Mouse (Mus musculus) intestine, embryonic 15.5 days (tissue): Measurements from ENCODE around the gene Dysf. TPM values are rescaled to one million over a fixed set of nuclear protein-coding genes. Genes with fewer than 3 reads are reported as not detected.

Source experiments
- ATAC-seq: fragments of 200-750 bp; cut with Nextera tagmentation; 2 replicates; pipeline ENCODE4 v1.8.0; 2017; ENCODE audit warnings: moderate TSS enrichment, moderate library complexity
- H3K27ac ChIP-seq: fragments of 300-500 bp; sonication (generic); 2 replicates; pipeline ENCODE4 v1.5.1; 2015; ENCODE audit warnings: mild to moderate bottlenecking, inconsistent platforms
- H3K27me3 ChIP-seq: fragments of 300-500 bp; sonication (generic); replicated peaks from 2 replicates; pipeline ENCODE4 v1.6.1; 2015; ENCODE audit warnings: inconsistent platforms
- H3K36me3 ChIP-seq: fragments of 300-500 bp; sonication (generic); 2 replicates; pipeline ENCODE4 v1.6.1; 2015; ENCODE audit warnings: inconsistent platforms
- H3K4me1 ChIP-seq: fragments of 300-500 bp; sonication (generic); replicated peaks from 2 replicates; pipeline ENCODE4 v1.6.1; 2015; ENCODE audit warnings: inconsistent platforms
- H3K4me2 ChIP-seq: fragments of 300-500 bp; sonication (generic); replicated peaks from 2 replicates; pipeline ENCODE4 v1.6.1; 2015; ENCODE audit warnings: mild to moderate bottlenecking, inconsistent platforms
- H3K4me3 ChIP-seq: fragments of 300-500 bp; sonication (generic); replicated peaks from 2 replicates; pipeline ENCODE4 v1.5.1; 2015; ENCODE audit warnings: inconsistent platforms
- H3K9ac ChIP-seq: fragments of 300-500 bp; sonication (generic); 2 replicates; pipeline ENCODE4 v1.6.1; 2015; ENCODE audit warnings: inconsistent platforms
- H3K9me3 ChIP-seq: fragments of 300-500 bp; sonication (generic); 2 replicates; pipeline ENCODE4 v1.6.1; 2016; ENCODE audit warnings: inconsistent platforms
- WGBS: fragments of 180-500 bp; shearing (Covaris S2); methylation state at CpG from one replicate; pipeline ENCODE4 v1.1.7; 2015; 5-methylcytosine and 5-hydroxymethylcytosine counted together
- polyA plus RNA-seq: library from polyadenylated mRNA; unstranded; fragments of >200 nt; fragmentation: Nextera tagmentation; extraction: Ambion mirVana; gene quantifications from 2 replicates; pipeline ENCODE4 v1.2.1, GENCODE M21; 2015

Dysf gene
- polyA plus RNA-seq, 1 experiment from 2014 or later = 7.0 TPM

DNA sequence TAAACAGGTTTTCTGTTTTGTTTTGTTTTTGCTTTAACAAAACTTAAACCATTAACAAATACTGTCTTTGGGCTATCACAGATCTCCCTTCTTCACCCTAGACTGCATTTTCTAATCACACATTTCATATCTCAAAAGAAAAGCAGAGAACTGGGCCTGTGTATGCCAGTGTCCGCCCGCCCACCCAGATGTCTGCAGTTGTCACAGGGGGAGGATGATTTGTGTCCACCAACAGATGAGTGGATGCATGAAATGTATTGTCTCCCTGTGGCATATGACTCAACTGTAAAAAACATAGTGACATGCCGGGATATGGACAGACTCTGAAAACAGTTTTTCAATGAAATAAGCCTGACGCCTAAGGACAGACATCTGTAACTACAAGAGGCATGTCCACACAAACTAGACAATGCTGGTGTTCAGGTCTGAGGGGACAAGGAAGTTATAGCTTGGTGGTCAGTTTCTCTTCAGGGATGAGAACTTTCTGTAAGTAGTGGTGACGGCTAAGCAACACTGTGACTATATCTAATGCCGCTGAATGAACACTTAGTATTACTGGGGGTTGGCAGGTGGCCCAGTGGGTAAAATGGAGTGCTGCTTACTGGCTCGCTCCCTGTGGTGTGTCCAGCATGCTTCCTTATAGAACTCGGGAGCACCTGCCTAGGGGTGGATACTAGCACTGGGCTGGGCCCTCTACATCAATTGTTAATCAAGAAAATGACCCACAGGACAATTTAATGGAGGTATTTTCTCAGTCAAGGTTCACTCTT lies 193.5 kb downstream of the Dysf start:
- no peaks in the 10 kb centered on the region for H3K4me1 ChIP-seq
- no peaks in the 10 kb centered on the region for H3K36me3 ChIP-seq
- ATAC-seq = no peak
- H3K27me3 ChIP-seq = no peaks in the 10 kb centered on the region
- 88% methylated on average over 8 of the region's 8 CpGs for WGBS
- H3K27ac ChIP-seq = no peak overlapping the region
- H3K9me3 ChIP-seq = no peaks in the 10 kb centered on the region
- H3K9ac ChIP-seq = no peak overlapping the region
- H3K4me3 ChIP-seq = no peak overlapping the region
- H3K4me2 ChIP-seq = no peak overlapping the region

DNA sequence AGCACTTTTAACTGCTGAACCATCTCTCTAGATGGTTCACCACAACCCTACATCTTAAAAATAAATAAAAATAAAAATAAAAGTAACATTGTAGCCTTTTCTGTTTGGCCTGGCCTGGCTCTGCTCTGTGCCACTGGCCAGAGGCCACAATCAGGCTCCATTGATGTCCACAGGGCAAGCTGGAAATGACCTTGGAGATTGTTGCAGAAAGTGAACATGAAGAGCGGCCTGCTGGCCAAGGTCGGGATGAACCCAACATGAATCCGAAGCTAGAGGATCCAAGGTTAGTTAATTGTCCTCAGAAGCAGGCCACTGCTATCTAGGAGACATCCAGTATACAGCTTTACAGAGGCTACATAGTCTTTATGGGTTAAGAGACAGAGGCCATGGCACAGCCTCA lies 197.2 kb downstream of the Dysf start:
- 95% methylated on average over 3 of the region's 3 CpGs for WGBS
- Histone ChIP-seq H3K4me1 (no peaks in the 10 kb centered on the region), H3K9ac (no peak overlapping the region), H3K4me2 (no peak overlapping the region), H3K9me3 (no peaks in the 10 kb centered on the region), H3K4me3 (no peak overlapping the region), H3K27ac (no peak overlapping the region), H3K27me3 (no peaks in the 10 kb centered on the region), H3K36me3 (no peaks in the 10 kb centered on the region)
- ATAC-seq = no peak

DNA sequence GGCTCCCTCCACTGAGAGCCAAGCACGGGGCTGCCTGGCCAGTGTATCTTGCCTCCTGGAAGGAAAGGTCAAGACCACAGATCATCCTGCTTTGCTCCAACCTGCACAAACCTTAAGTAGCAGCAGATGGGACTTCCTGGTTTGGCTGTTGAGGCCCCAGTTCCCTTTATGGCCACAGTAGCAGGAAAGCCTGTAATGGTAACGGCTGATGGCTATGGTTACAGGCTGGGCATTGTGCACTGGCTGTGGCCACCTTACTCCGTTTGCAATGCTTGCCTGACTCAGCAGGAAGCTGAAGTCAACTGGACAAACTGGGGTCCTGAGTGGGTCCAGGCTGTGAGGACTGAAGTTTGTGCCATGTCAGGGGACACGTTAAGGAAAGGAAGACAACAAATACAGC lies 200.2 kb downstream of the Dysf start:
- WGBS = 72% methylated on average over 4 of the region's 4 CpGs
- H3K9ac ChIP-seq = no peak overlapping the region
- no peaks in the 10 kb centered on the region for H3K27me3 ChIP-seq
- H3K27ac ChIP-seq = no peak overlapping the region
- no peaks in the 10 kb centered on the region for H3K36me3 ChIP-seq
- H3K4me3 ChIP-seq = no peak overlapping the region
- no peak for ATAC-seq
- H3K4me2 ChIP-seq = no peak overlapping the region
- H3K9me3 ChIP-seq = no peaks in the 10 kb centered on the region
- H3K4me1 ChIP-seq = no peaks in the 10 kb centered on the region

DNA sequence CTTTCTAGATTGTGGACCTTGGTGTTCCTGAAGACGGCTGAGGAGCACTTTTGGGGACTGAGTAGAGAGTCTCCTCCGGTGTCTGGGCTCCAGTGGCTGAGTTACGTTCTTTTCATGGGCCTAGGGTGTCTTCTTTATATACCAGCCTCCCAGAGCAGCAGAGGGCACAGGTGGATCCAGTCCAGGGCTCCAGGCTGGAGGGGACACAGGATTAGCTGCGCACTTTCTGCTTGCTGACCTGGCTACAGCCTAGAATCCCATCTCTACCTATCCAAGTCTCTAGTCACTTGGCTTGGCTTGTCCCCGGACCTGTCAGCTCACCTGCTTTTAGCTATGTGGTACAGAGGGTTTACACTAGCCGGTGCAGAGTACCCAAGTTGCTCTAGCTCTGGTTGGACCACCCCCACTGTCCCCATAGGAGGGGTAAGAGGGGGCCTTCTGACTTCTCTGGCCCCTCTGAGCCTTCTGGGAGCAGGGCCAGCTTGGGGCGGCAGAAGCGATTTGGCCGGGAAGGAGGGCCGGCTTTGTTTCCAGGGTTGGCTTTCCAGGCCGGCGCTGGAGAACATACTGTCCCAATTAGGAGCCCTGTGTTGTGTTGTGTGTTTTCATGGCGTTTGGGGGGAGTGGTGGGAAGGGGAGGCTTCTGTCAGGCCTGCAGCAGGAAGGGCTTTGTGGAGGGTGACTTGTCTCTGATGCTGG lies 201.5 kb downstream of the Dysf start:
- 83% methylated on average over 13 of the region's 13 CpGs for WGBS
- H3K36me3 ChIP-seq = no peaks in the 10 kb centered on the region
- no peak overlapping the region for H3K27ac ChIP-seq
- no peaks in the 10 kb centered on the region for H3K9me3 ChIP-seq
- no peak for ATAC-seq
- H3K4me1 ChIP-seq = no peaks in the 10 kb centered on the region
- no peak overlapping the region for H3K4me3 ChIP-seq
- H3K9ac ChIP-seq = no peak overlapping the region
- no peak overlapping the region for H3K4me2 ChIP-seq
- no peaks in the 10 kb centered on the region for H3K27me3 ChIP-seq

DNA sequence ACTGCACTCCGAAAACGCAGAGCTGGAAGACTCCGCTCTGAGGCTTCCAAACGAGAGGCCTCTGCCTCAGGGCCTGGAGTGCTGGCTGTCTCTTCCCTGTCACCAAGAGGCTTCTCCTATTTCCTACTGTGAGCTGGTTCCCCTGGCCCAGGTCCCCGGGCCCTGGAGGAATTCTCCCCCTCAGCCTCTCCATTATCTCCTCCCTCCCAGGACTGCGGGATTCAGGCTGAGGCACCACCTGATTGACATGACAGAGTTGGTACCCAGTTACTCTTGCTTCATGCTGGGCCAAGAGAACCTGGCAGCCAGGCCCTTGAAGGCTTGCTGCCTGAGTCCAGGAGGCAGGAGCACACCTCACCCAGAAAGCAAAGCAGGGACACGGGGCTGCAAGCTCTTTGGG lies 203.1 kb downstream of the Dysf start:
- no peaks in the 10 kb centered on the region for H3K36me3 ChIP-seq
- no peak overlapping the region for H3K27ac ChIP-seq
- H3K9ac ChIP-seq = no peak overlapping the region
- ATAC-seq = no peak
- no peaks in the 10 kb centered on the region for H3K27me3 ChIP-seq
- H3K4me3 ChIP-seq = no peak overlapping the region
- 63% methylated on average over 7 of the region's 7 CpGs for WGBS
- H3K4me1 ChIP-seq = no peaks in the 10 kb centered on the region
- no peaks in the 10 kb centered on the region for H3K9me3 ChIP-seq
- H3K4me2 ChIP-seq = no peak overlapping the region

DNA sequence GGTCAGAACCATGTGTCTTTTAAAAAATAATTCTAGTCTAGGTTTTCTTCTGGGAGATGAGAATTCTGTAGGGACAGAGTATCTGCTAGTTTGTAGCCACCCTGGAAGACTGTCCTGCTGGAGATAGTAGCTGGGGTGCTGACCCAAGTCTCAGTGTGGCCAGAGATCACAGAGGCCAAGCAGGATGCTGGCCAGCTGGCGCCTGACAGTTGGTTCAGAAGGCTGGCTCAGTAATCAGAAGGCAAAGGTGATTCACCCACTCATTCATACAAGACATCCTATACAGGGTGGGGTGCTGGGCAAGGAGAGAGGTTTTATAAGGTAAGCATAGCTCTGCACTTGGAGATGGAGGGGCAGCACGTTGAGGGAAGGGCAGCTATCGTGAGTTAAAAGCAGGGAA lies 204.7 kb downstream of the Dysf start:
- Histone ChIP-seq H3K36me3 (no peaks in the 10 kb centered on the region), H3K4me2 (no peak overlapping the region), H3K4me3 (no peak overlapping the region), H3K4me1 (no peaks in the 10 kb centered on the region), H3K27ac (no peak overlapping the region), H3K9me3 (no peaks in the 10 kb centered on the region), H3K27me3 (no peaks in the 10 kb centered on the region), H3K9ac (no peak overlapping the region)
- WGBS = 52% methylated on average over 3 of the region's 3 CpGs
- ATAC-seq = no peak

DNA sequence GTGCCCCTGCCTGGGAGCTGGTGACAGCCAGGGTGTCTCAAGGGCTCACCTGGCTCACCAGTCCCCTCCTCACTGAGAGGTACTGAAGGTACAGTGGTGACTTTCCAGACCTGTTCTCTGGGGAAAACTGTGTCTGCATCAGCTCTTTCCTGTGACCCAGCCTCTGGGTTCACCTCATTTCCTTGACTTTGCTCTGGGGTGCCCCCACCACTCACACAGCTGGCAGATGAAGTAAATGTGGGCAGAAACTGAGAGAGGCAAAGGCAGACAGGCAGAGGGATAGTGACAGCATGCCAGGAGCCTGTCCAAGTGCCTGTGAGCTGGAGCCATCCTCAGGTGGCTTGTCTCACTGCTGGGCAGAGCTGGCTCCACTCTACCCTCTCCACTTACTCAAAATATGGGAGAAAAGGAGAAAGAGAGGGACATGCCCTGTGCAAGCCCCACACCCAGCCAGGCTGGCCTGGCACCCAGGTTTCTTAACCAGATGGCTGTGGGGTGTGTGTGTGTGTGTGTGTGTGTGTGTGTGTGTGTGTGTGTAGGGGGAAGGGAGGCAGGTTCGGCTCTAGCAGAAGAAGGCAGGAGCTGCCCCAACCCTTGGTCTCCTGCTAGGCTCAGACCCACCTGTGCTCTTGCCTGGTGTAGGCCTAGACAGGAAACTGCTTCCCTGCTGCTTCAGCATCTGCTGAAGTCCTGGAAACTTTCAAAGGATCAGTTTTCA lies 209.0 kb downstream of the Dysf start:
- Histone ChIP-seq H3K4me3 (no peak overlapping the region), H3K27me3 (no peaks in the 10 kb centered on the region), H3K27ac (no peak overlapping the region), H3K9me3 (no peaks in the 10 kb centered on the region), H3K36me3 (no peaks in the 10 kb centered on the region), H3K4me2 (no peak overlapping the region), H3K9ac (no peak overlapping the region), H3K4me1 (no peaks in the 10 kb centered on the region)
- ATAC-seq = no peak
- WGBS = 50% methylated on average over 1 of the region's 1 CpGs

DNA sequence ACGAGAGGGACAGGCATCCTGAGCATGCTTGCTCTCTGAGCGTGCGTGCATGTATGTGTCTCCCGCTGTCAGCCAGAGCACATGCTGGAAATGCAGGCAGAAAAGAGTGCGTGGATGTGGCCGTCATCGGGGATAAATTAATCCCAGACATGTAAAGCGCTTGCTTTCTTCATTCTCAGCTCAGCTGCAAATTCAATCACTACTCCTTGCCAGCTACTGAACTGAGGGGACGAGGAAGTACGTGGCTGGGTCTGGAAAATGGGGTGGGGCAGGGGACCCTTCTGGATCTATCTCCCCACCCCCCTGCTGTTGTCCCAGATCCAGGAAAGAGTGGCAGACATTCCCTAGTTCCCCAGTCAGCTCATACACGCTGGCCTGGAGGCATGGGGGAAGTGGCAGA lies 210.7 kb downstream of the Dysf start:
- Histone ChIP-seq H3K27ac (no peak overlapping the region), H3K4me3 (no peak overlapping the region), H3K36me3 (no peaks in the 10 kb centered on the region), H3K4me1 (no peaks in the 10 kb centered on the region), H3K27me3 (no peaks in the 10 kb centered on the region), H3K9me3 (no peaks in the 10 kb centered on the region), H3K9ac (no peak overlapping the region), H3K4me2 (no peak overlapping the region)
- WGBS = 78% methylated on average over 11 of the region's 11 CpGs
- ATAC-seq = no peak

DNA sequence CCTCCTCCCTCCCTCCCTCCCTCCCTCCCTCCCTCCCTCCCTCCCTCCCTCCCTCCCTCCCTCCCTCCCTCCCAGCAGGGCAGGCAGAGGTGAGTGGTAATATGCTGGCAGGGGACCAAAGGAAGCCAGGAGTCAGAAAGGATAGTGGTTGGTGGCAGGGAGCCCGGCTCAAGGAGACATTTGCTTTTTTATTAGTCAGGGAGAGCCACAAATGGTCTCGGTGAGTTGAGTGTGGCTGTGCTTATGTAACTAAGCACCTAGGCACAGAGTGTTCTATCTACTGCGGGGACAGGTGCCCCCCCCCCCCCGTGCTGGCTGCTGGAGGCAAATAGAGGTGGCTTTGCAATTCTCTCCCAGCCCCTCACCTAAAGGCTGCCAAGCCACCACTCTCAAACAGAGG lies 216.5 kb downstream of the Dysf start:
- Histone ChIP-seq H3K4me2 (no peak overlapping the region), H3K36me3 (no peaks in the 10 kb centered on the region), H3K9ac (no peak overlapping the region), H3K4me3 (no peak overlapping the region), H3K27me3 (no peaks in the 10 kb centered on the region), H3K27ac (no peak overlapping the region), H3K9me3 (no peaks in the 10 kb centered on the region), H3K4me1 (no peaks in the 10 kb centered on the region)
- no peak for ATAC-seq
- WGBS = 43% methylated on average over 4 of the region's 4 CpGs

DNA sequence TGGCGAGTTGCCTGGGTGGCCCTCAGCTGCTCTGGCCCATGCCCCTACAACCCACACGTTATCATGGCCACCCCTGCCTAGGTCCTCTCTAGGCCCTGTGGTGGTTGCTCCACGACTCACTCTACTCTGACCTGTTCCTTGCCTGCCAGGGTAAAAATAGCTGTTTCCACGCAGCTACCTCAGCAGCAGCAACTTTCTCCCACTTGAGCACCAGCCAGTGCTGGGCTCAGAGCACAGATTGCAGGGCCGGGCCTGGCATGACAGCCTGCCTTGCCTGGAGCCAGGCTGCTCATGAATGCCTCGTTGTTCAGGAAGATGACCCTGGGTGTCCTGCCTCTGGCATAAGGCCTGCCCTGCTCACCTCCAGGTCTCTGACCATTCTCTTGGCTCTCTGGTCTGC lies 217.2 kb downstream of the Dysf start:
- H3K4me3 ChIP-seq = no peak overlapping the region
- H3K4me1 ChIP-seq = no peaks in the 10 kb centered on the region
- H3K27ac ChIP-seq = no peak overlapping the region
- no peaks in the 10 kb centered on the region for H3K27me3 ChIP-seq
- no peaks in the 10 kb centered on the region for H3K9me3 ChIP-seq
- 73% methylated on average over 6 of the region's 6 CpGs for WGBS
- H3K36me3 ChIP-seq = no peaks in the 10 kb centered on the region
- no peak for ATAC-seq
- no peak overlapping the region for H3K9ac ChIP-seq
- no peak overlapping the region for H3K4me2 ChIP-seq

DNA sequence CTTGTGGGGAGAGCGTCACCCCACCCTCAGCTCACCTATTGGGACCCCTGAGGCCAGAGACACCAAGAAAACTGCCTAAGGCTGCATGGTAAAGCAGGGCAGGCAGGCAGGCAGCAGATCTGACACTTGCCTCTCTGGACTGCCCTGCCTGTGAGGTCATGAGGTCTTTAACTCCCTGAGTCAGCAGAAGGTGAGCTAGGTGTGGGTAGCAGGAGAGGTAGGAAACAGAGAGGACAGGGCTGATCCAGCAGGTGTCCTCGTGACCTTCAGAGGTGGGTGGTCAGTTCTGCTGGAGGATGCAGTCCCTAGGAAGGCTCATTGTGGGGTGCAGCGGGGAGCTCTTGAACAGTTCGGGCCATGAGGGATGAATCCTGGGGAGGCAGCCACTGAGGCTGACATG lies 219.8 kb downstream of the Dysf start:
- H3K4me2 ChIP-seq = no peak overlapping the region
- no peaks in the 10 kb centered on the region for H3K36me3 ChIP-seq
- 78% methylated on average over 4 of the region's 4 CpGs for WGBS
- H3K27me3 ChIP-seq = no peaks in the 10 kb centered on the region
- no peak for ATAC-seq
- no peak overlapping the region for H3K9ac ChIP-seq
- no peaks in the 10 kb centered on the region for H3K9me3 ChIP-seq
- H3K4me3 ChIP-seq = no peak overlapping the region
- no peak overlapping the region for H3K27ac ChIP-seq
- H3K4me1 ChIP-seq = no peaks in the 10 kb centered on the region

DNA sequence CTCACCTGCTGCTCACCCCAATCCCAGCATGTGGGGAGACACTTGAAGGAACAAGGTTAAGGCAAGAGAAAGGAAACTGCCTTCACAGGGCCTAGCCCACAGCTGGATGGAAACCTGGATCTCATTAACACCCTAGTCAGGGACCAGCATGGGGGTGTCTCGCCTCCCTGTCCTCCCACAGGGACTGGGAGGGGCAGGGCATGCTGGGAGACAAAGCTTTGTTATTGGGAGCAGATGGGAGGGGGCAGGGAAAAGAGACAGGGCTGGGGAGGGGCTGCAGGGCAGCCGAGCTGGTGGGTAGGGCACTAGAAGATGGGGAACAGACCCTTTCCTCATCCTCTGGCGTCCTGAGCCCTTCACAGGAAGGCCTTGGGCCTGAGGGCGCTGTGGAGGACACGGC lies 220.4 kb downstream of the Dysf start:
- no peak overlapping the region for H3K4me2 ChIP-seq
- H3K36me3 ChIP-seq = no peaks in the 10 kb centered on the region
- no peak overlapping the region for H3K9ac ChIP-seq
- no peak for ATAC-seq
- H3K9me3 ChIP-seq = no peaks in the 10 kb centered on the region
- no peak overlapping the region for H3K27ac ChIP-seq
- no peaks in the 10 kb centered on the region for H3K27me3 ChIP-seq
- WGBS = 52% methylated on average over 5 of the region's 5 CpGs
- H3K4me1 ChIP-seq = peaks cover 4% of the 10 kb centered on the region; the same call in 1 of the 2 replicates
- H3K4me3 ChIP-seq = no peak overlapping the region
